Mouse (Mus musculus) adrenal gland, postnatal 25 days (tissue): Measurements from ENCODE around the gene Ppp2r5a. TPM values are rescaled to one million over a fixed set of nuclear protein-coding genes. Genes with fewer than 3 reads are reported as not detected.

Experiments
- DNase-seq: peaks from one replicate; pipeline ENCODE4 v3.0.0; 2021; ENCODE audit warnings: mixed read lengths
- total RNA-seq: library from RNA; stranded (reverse); gene quantifications from 2 replicates; pipeline ENCODE4 v1.2.3, GENCODE M21; 2021

Ppp2r5a gene
- total RNA-seq, 1 experiment from 2014 or later: 162 TPM

DNA sequence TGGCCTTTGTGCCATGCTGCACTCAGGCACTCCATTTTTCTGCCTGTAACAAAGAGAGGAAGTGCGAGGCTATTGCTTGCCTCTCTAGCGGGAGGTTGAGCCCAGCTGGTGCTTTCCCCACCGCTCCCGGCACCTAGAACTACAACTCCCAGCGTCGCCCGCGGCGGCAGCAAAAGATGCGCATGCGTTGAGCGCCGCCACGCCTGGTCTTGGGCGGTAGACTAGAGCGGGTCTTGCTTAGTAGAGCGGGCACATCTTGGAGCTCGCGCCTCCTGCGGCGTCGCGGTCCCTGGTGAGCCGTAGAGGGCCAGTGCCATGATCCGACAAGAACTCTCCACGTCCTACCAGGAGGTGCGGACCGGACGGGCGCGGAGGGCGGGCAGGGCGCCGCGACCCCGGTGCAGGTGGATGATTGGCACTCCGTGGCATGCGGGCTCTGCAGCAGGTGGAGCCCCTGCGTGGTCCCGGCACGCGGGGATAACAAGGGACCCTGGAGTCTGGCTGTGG, 77.3 kb downstream of the Ppp2r5a start, which contains the start of gene Tmem206:
Tmem206 (plus strand) TSS at position 187 of the 507 bp plus-strand sequence.
- peak; percentile 94 for DNase-seq

- DNase-seq: no peak
Observed at GRCm38 (mm10) chr1:191324733-191325590, 78.1 kb downstream of the Ppp2r5a start.

GRCm38 (mm10) chr1:191323381-191323780, 79.7 kb downstream of the Ppp2r5a start:
- DNase-seq: no peak

GRCm38 (mm10) chr1:191318686-191319085, 84.4 kb downstream of the Ppp2r5a start:
- peak; percentile 52 for DNase-seq

GRCm38 (mm10) chr1:191317591-191318196, 85.4 kb downstream of the Ppp2r5a start, which contains the start of gene Nenf:
TSS of gene Nenf (minus strand) at chr1:191318194.
- DNase-seq: peak; percentile 83

GRCm38 (mm10) chr1:191316818-191317217, 86.3 kb downstream of the Ppp2r5a start:
- DNase-seq: no peak

DNA sequence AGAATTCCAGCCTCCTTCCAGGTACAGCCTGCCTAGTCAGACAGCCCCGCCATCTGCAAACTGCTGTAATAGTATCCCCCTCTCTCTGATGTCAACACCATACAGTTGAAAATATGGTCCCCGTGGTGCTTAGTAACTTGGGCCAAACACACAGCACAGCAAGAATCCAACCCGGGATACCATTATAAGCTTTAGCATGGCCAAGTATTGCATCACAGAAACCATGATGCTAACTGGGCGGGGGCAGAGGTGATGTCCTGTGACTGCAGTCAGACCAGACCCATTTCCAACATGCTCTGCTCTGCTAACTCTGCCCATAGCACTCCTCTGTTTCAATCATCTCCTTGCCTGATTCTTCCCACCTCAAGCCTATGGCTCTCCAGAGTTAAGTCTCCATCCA, 89.1 kb downstream of the Ppp2r5a start:
- no peak for DNase-seq

- no peak for DNase-seq
Observed at GRCm38 (mm10) chr1:191313158-191313557, 89.9 kb downstream of the Ppp2r5a start.

DNA sequence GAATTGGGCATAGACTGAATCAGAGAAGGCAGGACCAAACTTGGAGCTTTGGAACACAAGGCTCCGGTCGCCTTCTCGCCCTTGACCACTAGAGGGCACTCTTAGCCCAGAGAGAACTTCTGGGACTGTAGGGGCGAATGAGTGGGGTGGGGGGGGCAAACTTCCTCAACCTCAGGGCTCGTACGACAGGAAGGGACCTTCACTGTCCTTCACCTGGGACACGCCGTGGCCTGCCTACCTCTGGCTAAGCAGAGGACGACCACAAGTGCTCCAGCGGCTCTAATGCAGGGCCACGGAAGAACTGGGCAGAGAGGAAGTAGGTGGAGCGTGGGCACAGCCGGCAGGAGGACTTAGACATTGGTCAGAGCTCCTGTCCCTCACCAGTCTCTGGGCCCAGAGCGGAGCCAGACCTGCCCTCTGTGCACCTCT, 90.5 kb downstream of the Ppp2r5a start:
- peak; percentile 83 for DNase-seq

DNA sequence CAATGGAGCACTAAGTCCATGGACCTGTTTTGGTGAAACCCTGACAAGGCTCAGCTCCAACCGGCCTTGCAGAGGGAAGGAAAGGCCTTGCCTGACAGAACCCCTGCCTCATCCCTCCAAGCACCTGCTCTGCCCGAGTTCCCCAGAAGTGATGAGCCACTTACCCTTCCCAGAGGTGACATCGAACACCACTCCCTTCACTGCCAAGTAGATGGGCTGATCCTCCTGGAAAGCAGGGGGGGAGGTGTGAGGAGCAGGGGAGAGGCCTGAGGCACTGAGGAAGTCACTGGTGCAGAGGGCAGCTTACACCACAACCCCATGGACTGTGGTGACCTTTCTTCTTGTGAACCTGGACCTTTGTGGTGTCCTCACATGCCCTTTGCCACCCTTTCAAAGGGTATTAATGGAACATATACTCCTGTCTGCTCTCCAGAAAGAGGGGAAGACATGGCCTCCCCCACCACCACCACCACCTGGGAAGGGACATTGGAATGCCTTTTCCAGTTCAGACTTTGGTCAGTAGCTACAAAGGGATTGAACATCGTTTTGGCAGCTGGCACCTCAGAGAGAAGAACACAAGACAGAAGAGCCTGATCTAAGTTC, 91.7 kb downstream of the Ppp2r5a start:
- DNase-seq: no peak

DNA sequence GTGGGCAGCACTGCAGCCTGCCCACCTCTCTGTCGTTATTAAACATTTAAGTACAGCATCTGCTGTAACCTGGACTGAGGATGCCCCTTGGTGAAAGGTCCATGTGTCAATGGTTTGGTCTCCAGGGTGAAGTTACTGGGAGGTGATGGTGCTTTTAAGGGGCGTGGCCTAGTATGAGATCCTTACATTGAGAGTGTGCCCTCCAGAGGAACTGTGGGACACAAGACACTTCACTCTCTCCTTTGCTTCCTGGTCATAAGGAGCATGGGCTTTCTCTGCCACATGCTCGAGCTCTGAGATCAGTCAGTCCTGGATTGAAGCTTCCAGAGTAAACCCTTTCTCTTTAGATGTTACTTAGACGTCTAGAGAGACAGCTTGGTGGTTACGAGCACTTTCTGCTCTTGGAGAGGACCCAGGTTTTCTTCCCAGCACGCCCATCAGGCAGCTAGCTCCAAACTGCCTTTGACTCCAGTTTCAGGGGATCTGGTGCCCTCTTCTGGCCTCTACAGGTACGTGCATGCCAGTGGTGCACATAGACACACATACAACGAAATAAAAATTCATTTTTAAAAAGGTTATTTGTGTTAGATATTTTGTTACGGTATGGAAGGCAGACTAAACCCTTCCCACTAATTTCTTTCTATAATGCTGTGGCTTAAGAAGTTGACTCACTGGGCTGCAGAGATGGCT, 95.2 kb downstream of the Ppp2r5a start:
- no peak for DNase-seq

- DNase-seq: no peak
Observed at GRCm38 (mm10) chr1:191306316-191306715, 96.8 kb downstream of the Ppp2r5a start.

- DNase-seq: no peak
Observed at GRCm38 (mm10) chr1:191305610-191306009, 97.5 kb downstream of the Ppp2r5a start.

GRCm38 (mm10) chr1:191304216-191304615, 98.9 kb downstream of the Ppp2r5a start:
- DNase-seq: no peak

DNA sequence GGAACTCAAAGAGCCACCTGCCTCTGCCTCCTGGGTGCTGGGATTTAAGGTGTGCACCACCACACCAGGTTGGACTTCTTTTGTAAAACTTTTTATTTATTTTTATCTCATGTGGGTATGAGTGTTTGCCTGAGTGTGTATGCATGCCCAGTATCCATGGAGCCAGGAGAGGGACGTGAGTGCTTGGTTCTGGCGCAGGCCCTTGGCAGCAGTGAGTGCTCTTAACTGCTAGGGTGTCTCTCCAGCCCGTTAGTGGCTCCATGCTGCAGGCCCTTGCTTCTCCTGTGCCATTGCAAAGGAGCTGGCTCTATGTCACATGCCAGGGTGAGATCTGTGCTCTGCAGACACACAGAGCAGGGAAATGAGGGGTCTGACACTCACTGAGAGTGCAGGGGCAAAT, 99.3 kb downstream of the Ppp2r5a start:
- no peak for DNase-seq

Other genes with a start within 250 kb of the Ppp2r5a start
- gene Fam71a, start 238.5 kb downstream of the Ppp2r5a start, total RNA-seq: not detected in 2 replicates
- 0.67 TPM in 1 of 2 replicates, not detected in the other for gene Atf3, start 185.2 kb downstream of the Ppp2r5a start, total RNA-seq
- 104 and 112 TPM in 2 replicates for gene Nenf, start 85.1 kb downstream of the Ppp2r5a start, total RNA-seq
- gene Tmem206, start 77.4 kb downstream of the Ppp2r5a start, total RNA-seq: 7.4 and 7.7 TPM in 2 replicates
- 4.6 and 5.3 TPM in 2 replicates for gene Dtl, start 172.3 kb upstream of the Ppp2r5a start, total RNA-seq
- gene Ints7, start 172.4 kb upstream of the Ppp2r5a start, total RNA-seq: 28.3 and 43.2 TPM in 2 replicates